Mouse (Mus musculus) liver, embryonic 14.5 days (tissue): ENCODE measurements around the gene Hacl1.

Experiments
- CTCF ChIP-seq: IDR thresholded peaks from 2 replicates; pipeline ENCODE4 v1.5.1; 2016; ENCODE audit warnings: antibody characterized with exemption, low read depth, control low read depth
- EP300 ChIP-seq: IDR thresholded peaks from 2 replicates; pipeline ENCODE4 v1.6.1; 2016; ENCODE audit warnings: antibody characterized with exemption, low read depth

GRCm38 (mm10) chr14:31583082-31583481, 58.0 kb downstream of the Hacl1 start:
- no peak for TF ChIP-seq CTCF
- no peak for TF ChIP-seq EP300
